Mouse (Mus musculus) adrenal gland, adult 8-10 months (tissue): ENCODE measurements around the gene Naif1. TPM values are rescaled to one million over a fixed set of nuclear protein-coding genes. Genes with fewer than 3 reads are reported as not detected.
"Not testable (repeated sequence)": the region's sequence is repeated elsewhere in the genome, so short reads cannot be mapped to it uniquely, and the experiment has no call there.

Source experiments
- DNase-seq: peaks from one replicate; pipeline ENCODE4 v3.0.0; 2022
- total RNA-seq, 4 experiments: library from RNA; stranded (reverse); gene quantifications; 2 replicates each; pipeline ENCODE4 v1.2.4; 2022

The Naif1 gene
- total RNA-seq, 4 experiments from 2014 or later: 4.2 to 5.5 (median 5.0) TPM

GRCm38 (mm10) chr2:32458300-32458699 lies 8.0 kb downstream of the Naif1 start:
- peak; percentile 80 for DNase-seq

GRCm38 (mm10) chr2:32459657-32460056 lies 9.4 kb downstream of the Naif1 start:
- DNase-seq: no peak

DNA sequence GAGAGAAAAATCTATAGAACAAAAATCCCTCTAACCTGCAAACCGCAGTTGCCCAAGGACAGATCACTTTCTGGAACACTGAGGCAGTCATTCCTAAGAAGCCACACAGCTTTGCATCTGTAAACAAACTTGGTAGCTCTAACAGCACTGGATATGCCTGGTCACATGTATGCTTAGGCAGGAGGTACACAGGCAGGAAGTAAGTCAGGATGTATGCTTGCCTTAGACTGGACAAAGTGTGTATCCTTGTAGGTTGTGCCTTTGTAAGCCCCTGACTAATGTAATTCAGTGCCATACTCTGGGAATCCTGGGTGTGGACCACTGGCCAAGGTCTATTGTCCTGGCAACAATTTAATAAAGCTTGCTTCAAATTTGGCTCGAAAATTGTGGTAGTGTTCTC lies 13.5 kb downstream of the Naif1 start:
- DNase-seq: no peak

GRCm38 (mm10) chr2:32464212-32464891 lies 14.1 kb downstream of the Naif1 start:
- DNase-seq: no peak

DNA sequence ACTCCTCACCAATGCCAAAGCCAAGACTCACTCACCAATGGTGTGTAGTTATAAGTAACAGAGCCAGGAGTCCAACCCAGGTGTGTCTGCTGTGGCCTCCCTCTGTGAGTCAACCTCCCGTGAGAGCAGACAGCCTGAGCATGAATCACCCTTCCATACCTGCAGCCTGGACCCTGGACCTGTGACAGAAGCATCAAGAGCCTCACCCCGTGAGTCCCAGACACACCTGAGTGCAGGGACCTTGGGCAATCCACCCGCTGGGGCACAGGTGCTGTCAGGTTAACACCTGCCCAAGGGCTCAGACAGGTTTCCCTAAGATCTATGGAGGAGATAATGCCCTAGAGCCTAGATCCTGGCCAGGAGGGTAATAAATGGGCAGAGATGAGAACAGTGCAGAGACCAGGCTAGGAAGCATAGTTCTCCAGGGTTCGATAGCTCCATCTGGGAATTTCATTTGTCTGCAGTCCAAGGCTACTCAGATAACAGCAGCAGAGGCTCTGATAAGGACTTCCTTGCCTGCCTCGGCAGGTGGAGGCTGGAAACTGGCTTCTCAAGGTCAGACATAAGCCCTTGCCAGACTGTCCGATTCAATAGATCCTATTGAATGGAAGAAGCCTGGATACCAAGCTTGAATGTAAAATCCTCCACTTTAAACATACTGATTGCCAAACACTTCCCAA lies 20.9 kb downstream of the Naif1 start:
- no peak for DNase-seq

- DNase-seq: peak; percentile 71
Measured at GRCm38 (mm10) chr2:32471681-32472061, 21.4 kb downstream of the Naif1 start.

DNA sequence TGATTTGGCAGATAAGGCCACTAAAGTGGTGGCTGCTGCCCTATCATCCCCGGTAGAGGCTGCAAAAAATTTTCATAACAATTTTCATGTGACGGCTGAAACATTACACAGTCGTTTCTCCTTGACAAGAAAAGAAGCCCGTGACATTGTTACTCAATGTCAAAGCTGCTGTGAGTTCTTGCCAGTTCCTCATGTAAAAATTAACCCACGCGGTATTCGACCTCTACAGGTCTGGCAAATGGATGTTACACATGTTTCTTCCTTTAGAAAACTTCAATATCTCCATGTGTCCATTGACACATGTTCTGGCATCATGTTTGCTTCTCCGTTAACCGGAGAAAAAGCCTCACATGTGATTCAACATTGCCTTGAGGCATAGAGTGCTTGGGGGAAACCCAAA lies 25.1 kb downstream of the Naif1 start:
- not testable (repeated sequence) for DNase-seq

GRCm38 (mm10) chr2:32482351-32482750 lies 32.1 kb downstream of the Naif1 start:
- no peak for DNase-seq

GRCm38 (mm10) chr2:32483179-32483875 lies 33.1 kb downstream of the Naif1 start:
- DNase-seq: no peak

DNA sequence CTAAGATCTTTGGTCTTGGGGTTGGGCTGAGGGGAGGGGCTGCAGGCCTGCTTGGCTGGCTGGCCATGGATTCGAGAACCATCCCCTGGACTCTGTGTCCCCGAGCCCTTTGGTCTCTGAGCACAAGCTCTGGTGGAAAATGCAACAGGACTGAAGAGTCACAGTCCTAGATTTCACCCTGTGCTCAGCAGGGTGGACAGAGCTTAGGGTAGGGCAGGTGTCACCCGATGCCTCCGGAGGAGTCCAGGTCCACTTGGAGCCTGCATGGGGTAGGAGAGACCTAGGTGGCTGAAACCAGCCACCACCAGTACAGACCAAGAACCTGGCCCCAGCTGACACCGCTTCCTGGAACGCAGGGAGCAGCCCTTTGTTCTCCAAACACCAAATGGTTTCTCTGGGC lies 34.7 kb downstream of the Naif1 start:
- no peak for DNase-seq

- no peak for DNase-seq
Measured at GRCm38 (mm10) chr2:32485751-32486150, 35.5 kb downstream of the Naif1 start.

- no peak for DNase-seq
Measured at GRCm38 (mm10) chr2:32486155-32486554, 35.9 kb downstream of the Naif1 start.

GRCm38 (mm10) chr2:32487124-32487623 lies 36.9 kb downstream of the Naif1 start:
- peak; percentile 84 for DNase-seq

DNA sequence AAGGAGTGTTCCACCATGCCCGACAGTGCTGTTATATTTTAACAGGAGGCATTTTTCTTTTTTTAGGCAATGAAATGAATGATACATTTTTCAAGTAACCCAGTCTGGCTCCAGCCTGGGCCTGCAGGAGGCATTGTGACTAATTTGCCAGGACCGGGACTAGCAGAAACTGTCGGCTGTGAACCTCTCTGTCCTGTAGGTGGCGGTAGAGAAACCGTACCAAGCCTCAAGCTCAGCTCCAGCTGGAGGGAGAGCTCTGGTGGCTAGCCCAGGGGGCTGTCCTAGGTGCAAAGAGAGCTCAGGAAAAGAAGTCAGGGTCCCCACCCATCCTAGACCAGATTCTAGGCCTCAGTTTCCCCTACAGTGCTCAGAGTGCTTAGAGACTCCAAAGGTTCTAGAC lies 38.4 kb downstream of the Naif1 start:
- peak; percentile 74 for DNase-seq

- not testable (repeated sequence) for DNase-seq
Measured at GRCm38 (mm10) chr2:32490730-32491129, 40.5 kb downstream of the Naif1 start.

DNA sequence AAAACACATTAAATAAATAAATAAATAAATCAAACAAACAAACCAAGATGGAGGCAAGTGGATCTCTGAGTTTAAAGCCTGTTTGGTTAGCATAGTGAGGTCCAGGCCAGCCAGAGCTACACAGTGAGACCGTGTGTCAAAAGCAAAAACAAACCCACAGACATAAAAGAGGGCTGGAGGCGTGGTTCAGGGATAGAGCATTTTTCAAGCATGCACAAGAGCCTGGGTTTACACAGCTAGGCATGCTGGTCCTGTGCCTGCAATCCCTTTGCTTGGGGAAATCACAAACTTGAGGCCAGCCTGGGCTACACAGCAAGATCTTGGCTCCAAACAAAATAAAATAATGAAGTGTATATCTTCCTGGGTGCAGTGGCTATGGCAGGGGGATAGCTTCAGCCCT lies 42.4 kb downstream of the Naif1 start:
- no peak for DNase-seq

DNA sequence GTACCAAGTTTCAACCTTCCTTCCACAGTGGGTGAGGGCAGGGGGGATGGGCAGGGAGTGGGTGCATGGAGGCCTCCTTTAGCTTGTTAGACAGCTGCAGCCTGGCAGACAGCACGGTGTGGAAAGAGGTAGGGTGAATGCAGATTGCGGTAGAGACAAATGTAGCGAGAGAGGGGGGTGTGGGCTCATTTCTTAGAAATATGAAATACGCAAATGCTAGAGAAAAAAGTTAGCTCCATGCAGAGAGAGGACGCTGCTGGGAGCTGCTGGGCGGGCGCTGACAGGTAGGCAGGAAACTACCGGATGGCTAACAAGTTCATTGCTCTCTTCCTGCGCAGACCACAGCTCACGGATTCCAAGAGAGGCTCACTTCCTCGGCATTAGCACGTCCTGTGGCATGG lies 43.0 kb downstream of the Naif1 start:
- DNase-seq: no peak

DNA sequence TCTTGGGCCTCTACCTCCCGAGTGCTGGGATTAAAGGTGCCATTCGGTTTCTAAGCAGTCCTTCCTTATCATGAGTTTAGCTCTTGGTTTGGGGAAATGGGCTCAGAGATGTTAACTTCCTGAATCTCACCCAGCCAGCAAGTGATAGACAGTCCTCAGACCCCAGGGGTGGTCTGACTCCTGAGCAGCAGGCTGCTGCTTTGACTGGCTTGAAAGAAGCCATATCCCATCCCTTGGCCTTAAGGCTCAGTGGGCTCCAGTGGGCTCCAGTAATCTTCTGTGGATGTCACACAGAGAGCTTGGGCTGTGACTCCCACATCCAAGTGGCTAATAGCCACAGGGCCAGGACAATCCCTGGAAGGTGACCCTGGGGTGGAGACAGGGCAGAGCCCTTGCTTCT lies 44.3 kb downstream of the Naif1 start:
- DNase-seq: no peak

DNA sequence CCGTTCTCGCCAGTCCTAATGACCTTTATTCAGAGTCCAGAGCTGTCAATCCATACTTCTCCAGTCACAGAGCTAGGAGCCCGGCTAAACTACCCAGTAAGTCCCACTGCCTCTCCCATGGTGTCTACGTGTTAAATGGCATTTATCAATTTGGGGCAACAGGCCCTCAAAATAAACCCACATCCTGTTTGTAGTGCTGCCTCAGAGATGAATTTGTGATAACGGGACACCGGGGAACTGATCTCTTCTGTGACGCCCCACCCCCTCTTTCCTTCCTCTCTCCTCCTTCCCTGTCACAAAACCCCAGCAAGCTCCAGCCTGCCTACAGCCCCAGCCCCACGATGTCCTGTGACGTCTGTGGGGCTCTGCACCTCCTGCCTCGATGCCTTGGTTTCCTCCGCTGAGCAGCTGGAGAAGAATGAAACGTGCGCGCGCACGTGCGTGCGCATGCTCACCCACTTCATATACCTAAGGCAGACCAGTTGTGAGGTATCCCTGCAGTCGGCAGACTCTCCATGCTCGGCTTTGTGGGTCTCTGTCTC lies 45.0 kb downstream of the Naif1 start:
- DNase-seq: no peak

DNA sequence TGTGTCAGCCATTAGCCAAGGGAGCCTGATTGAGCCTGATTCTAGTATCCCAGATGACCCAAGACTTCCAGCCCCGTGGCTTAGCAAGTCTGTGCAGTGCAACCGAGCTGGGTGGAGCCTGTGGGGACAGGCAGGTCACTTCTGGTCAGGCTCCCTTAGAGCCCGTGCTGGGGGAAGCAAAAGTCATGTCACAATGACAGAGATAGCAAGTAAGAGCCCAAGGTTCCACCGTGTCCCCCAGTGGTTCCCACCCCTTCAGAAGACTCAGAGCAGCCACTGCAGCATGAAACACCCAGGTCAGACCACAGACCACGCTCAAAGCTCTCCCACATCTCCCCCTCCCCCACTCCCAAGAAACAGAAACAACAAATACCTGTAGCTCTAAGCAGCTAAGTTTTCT lies 45.9 kb downstream of the Naif1 start:
- DNase-seq: no peak

GRCm38 (mm10) chr2:32499365-32499764 lies 49.1 kb downstream of the Naif1 start:
- DNase-seq: no peak

DNA sequence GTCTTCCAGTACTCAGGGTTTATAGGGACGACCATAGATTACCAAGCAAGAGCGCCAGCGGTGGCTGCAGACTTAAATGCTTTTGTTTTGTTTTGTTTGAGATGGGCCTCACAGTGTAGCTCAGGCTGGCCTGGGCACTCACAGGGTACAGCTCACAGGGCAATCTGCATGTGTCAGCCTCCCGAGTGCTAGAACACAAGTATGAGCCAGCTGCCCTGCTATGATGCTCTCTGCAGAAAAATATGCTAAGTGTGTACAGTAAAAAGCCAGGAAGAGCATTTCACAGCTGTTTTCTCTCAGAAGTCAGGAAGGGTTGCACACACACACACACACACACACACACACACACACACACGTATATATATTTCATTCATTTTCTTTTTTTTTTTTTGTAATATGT lies 50.2 kb downstream of the Naif1 start:
- DNase-seq: no peak

DNA sequence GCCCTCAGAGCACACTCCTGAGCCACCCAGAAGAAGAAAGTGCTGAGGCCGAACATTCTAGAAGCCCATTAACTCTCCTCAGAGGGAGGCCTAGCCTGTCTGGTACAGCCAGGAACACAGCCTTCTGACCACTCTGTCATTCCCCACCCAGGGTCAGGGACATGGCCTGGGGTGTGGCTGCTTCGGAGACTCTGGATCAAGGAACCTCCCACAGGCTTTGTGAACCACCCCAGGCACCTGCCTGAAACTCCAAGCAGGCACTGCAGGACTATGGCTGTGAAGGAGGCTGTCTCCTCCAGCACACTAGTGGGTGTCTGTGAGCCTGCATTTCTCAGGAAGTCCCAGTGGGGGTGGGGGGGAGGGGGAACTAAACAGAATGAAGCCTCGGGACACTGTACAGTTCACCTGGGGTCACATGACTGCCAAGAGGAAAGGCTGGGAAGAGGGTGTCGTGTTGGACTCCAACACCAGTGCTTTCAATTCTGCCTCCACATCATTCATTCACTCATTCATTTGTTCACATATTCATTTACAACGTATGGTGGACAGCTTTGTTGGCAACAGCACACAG lies 51.6 kb downstream of the Naif1 start:
- DNase-seq: no peak
